Mouse (Mus musculus) heart, embryonic 16.5 days (tissue): ENCODE measurements around the gene Chst11. TPM values are rescaled to one million over a fixed set of nuclear protein-coding genes. Genes with fewer than 3 reads are reported as not detected.

Experiments
- ATAC-seq: fragments of 200-750 bp; cut with Nextera tagmentation; replicated peaks from 2 replicates; pipeline ENCODE4 v1.8.0; 2017; ENCODE audit warnings: moderate number of reproducible peaks; ENCODE audit not compliant: insufficient read depth, low FRiP score; ENCODE audit errors: extremely low read depth
- H3K27ac ChIP-seq: fragments of 300-500 bp; sonication (generic); 2 replicates; pipeline ENCODE4 v1.5.1; 2014; ENCODE audit warnings: mild to moderate bottlenecking, low read length, control low read depth, moderate library complexity
- H3K27me3 ChIP-seq: fragments of 300-500 bp; sonication (generic); 2 replicates; pipeline ENCODE4 v1.6.1; 2014; ENCODE audit warnings: low read length, mixed read lengths; ENCODE audit not compliant: control insufficient read depth, insufficient read depth
- H3K36me3 ChIP-seq: fragments of 300-500 bp; sonication (generic); 2 replicates; pipeline ENCODE4 v1.6.1; 2014; ENCODE audit not compliant: control insufficient read depth, insufficient read depth
- H3K4me1 ChIP-seq: fragments of 300-500 bp; sonication (generic); 2 replicates; pipeline ENCODE4 v1.6.1; 2014; ENCODE audit warnings: low read length, mixed read lengths; ENCODE audit not compliant: control insufficient read depth, insufficient read depth
- H3K4me2 ChIP-seq: fragments of 300-500 bp; sonication (generic); 2 replicates; pipeline ENCODE4 v1.6.1; 2014; ENCODE audit warnings: low read depth, mild to moderate bottlenecking, control low read depth, low read length
- H3K4me3 ChIP-seq: fragments of 300-500 bp; sonication (generic); 2 replicates; pipeline ENCODE4 v1.5.1; 2014; ENCODE audit warnings: mild to moderate bottlenecking, control low read depth, low read length
- H3K9ac ChIP-seq: fragments of 300-500 bp; sonication (generic); 2 replicates; pipeline ENCODE4 v1.6.1; 2014; ENCODE audit warnings: low read length, control low read depth
- H3K9me3 ChIP-seq: fragments of 300-500 bp; sonication (generic); replicated peaks from 2 replicates; pipeline ENCODE4 v1.6.1; 2016; ENCODE audit warnings: low read length; ENCODE audit not compliant: control insufficient read depth
- WGBS: fragments of 180-500 bp; shearing (Covaris S2); extraction: QIAGEN DNeasy Blood & Tissue Kit; methylation state at CpG from one replicate; pipeline ENCODE4 v1.1.7; 2014; 5-methylcytosine and 5-hydroxymethylcytosine counted together
- polyA plus RNA-seq: library from polyadenylated mRNA; unstranded; fragments of >200 nt; fragmentation: Nextera tagmentation; extraction: Ambion mirVana; gene quantifications from 2 replicates; pipeline ENCODE4 v1.2.1, GENCODE M21; 2015

The Chst11 gene
- polyA plus RNA-seq, 1 experiment from 2014 or later = 2.6 TPM

GRCm38 (mm10) chr10:83017760-83018498 is 32.6 kb downstream of the Chst11 start:
- Histone ChIP-seq H3K27me3 (no peaks in the 10 kb centered on the region), H3K4me3 (no peak overlapping the region), H3K9ac (no peak overlapping the region), H3K4me2 (no peak overlapping the region), H3K36me3 (no peaks in the 10 kb centered on the region), H3K27ac (no peak overlapping the region), H3K9me3 (peaks cover 6% of the 10 kb centered on the region), H3K4me1 (peaks cover 21% of the 10 kb centered on the region)
- no peak for ATAC-seq
- 78% methylated on average over 21 of the region's 21 CpGs for WGBS

- Histone ChIP-seq H3K27ac (no peak overlapping the region), H3K36me3 (no peaks in the 10 kb centered on the region), H3K4me3 (no peak overlapping the region), H3K9me3 (peaks cover 6% of the 10 kb centered on the region), H3K4me2 (no peak overlapping the region), H3K4me1 (peaks cover 19% of the 10 kb centered on the region), H3K27me3 (no peaks in the 10 kb centered on the region), H3K9ac (no peak overlapping the region)
- ATAC-seq = no peak
- 75% methylated on average over 4 of the region's 5 CpGs for WGBS
Observed at GRCm38 (mm10) chr10:83018521-83018920, 33.2 kb downstream of the Chst11 start.

- no peak overlapping the region for H3K4me2 ChIP-seq
- peaks cover 6% of the 10 kb centered on the region for H3K9me3 ChIP-seq
- WGBS = 53% methylated on average over 19 of the region's 19 CpGs
- peaks cover 11% of the 10 kb centered on the region for H3K4me1 ChIP-seq
- H3K9ac ChIP-seq = no peak overlapping the region
- no peak overlapping the region for H3K4me3 ChIP-seq
- ATAC-seq = 0 out of 2 replicates have a peak, but pooled peaks have one; percentile 16
- no peaks in the 10 kb centered on the region for H3K36me3 ChIP-seq
- H3K27me3 ChIP-seq = no peaks in the 10 kb centered on the region
- no peak overlapping the region; the same call in 1 of the 2 replicates for H3K27ac ChIP-seq
Observed at GRCm38 (mm10) chr10:83019497-83020270, 34.4 kb downstream of the Chst11 start.

GRCm38 (mm10) chr10:83022616-83023015 is 37.3 kb downstream of the Chst11 start:
- H3K4me3 ChIP-seq = no peak overlapping the region
- H3K27me3 ChIP-seq = no peaks in the 10 kb centered on the region
- no peaks in the 10 kb centered on the region for H3K9me3 ChIP-seq
- no peak overlapping the region for H3K27ac ChIP-seq
- H3K9ac ChIP-seq = no peak overlapping the region
- H3K36me3 ChIP-seq = no peaks in the 10 kb centered on the region
- WGBS = 93% methylated on average over 1 of the region's 1 CpGs
- peaks cover 6% of the 10 kb centered on the region; the same call in 1 of the 2 replicates for H3K4me1 ChIP-seq
- no peak for ATAC-seq
- no peak overlapping the region for H3K4me2 ChIP-seq

DNA sequence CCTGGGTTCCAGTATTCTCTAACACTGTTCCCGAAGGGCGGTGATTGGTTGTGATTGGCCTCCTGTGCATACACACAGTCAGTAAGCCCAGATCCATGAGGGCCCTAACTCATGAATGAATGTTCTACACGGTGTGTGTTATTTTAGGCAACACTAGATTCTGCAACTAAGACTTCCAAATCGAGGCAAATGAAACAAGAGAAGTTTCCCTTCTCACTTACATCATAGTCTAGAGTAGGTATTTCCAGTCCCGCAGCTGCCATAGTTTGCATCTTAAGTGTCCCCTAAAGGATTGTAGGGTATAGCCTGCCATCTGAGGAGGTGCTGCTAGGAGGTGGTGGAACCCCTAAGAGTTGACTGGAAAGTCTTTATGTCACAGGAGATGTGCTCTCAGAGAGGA is 40.9 kb downstream of the Chst11 start:
- H3K4me1 ChIP-seq = peaks cover 4% of the 10 kb centered on the region; the same call in 1 of the 2 replicates
- no peaks in the 10 kb centered on the region for H3K27me3 ChIP-seq
- no peak overlapping the region for H3K27ac ChIP-seq
- ATAC-seq = no peak
- WGBS = 68% methylated on average over 5 of the region's 5 CpGs
- H3K36me3 ChIP-seq = no peaks in the 10 kb centered on the region
- H3K9me3 ChIP-seq = no peaks in the 10 kb centered on the region
- no peak overlapping the region for H3K4me2 ChIP-seq
- no peak overlapping the region for H3K4me3 ChIP-seq
- no peak overlapping the region for H3K9ac ChIP-seq

- no peak overlapping the region for H3K9ac ChIP-seq
- no peak for ATAC-seq
- H3K4me1 ChIP-seq = peaks cover 15% of the 10 kb centered on the region
- H3K4me3 ChIP-seq = no peak overlapping the region
- H3K27me3 ChIP-seq = no peaks in the 10 kb centered on the region
- WGBS = 67% methylated on average over 6 of the region's 6 CpGs
- no peaks in the 10 kb centered on the region for H3K36me3 ChIP-seq
- H3K9me3 ChIP-seq = no peaks in the 10 kb centered on the region
- no peak overlapping the region for H3K4me2 ChIP-seq
- H3K27ac ChIP-seq = no peak overlapping the region
Observed at GRCm38 (mm10) chr10:83027673-83028072, 42.4 kb downstream of the Chst11 start.

- Histone ChIP-seq H3K27ac (no peak overlapping the region), H3K4me2 (no peak overlapping the region), H3K9me3 (no peaks in the 10 kb centered on the region), H3K27me3 (no peaks in the 10 kb centered on the region), H3K4me3 (no peak overlapping the region), H3K9ac (no peak overlapping the region), H3K36me3 (no peaks in the 10 kb centered on the region), H3K4me1 (peaks cover 15% of the 10 kb centered on the region)
- ATAC-seq = no peak
- 77% methylated on average over 5 of the region's 5 CpGs for WGBS
Observed at GRCm38 (mm10) chr10:83030103-83030661, 44.9 kb downstream of the Chst11 start.

- Histone ChIP-seq H3K4me1 (peaks cover 17% of the 10 kb centered on the region), H3K9me3 (no peaks in the 10 kb centered on the region), H3K4me2 (no peak overlapping the region), H3K27me3 (no peaks in the 10 kb centered on the region), H3K36me3 (no peaks in the 10 kb centered on the region), H3K4me3 (no peak overlapping the region), H3K27ac (no peak overlapping the region), H3K9ac (no peak overlapping the region)
- no peak for ATAC-seq
- WGBS = 53% methylated on average over 5 of the region's 6 CpGs
Observed at GRCm38 (mm10) chr10:83030928-83031327, 45.6 kb downstream of the Chst11 start.

DNA sequence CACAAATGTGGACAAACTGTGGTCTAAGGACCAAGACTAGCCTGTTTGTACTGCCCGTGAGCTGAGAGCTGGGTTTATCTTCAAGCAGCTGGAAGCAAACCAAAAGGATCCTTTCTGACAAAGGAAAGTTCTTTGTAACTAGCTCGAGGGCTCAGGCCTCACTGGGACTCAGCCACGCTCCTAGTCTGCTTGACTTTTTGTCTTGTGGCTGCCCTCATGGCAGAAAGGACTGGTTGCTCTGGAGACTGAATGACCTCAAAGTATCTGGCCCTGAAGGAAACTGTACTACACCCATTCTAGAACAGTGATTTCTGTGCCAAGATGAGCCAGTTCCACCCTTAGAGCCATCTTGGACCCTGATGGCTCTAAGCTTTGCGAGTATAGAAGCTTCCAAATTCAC is 46.3 kb downstream of the Chst11 start:
- Histone ChIP-seq H3K4me3 (no peak overlapping the region), H3K4me2 (no peak overlapping the region), H3K36me3 (no peaks in the 10 kb centered on the region), H3K27ac (no peak overlapping the region), H3K9ac (no peak overlapping the region), H3K9me3 (no peaks in the 10 kb centered on the region), H3K27me3 (no peaks in the 10 kb centered on the region), H3K4me1 (peaks cover 22% of the 10 kb centered on the region)
- ATAC-seq = no peak
- WGBS = 63% methylated on average over 4 of the region's 4 CpGs
